Mouse (Mus musculus): ENCODE measurements around the gene Tcea3.

Gene Tcea3

GRCm38 (mm10) chr4:136247729-136248463, at the start of gene Tcea3:
TSS of gene Tcea3 (plus strand) at chr4:136247729.
- DNase-seq = peak; percentile 76

DNA sequence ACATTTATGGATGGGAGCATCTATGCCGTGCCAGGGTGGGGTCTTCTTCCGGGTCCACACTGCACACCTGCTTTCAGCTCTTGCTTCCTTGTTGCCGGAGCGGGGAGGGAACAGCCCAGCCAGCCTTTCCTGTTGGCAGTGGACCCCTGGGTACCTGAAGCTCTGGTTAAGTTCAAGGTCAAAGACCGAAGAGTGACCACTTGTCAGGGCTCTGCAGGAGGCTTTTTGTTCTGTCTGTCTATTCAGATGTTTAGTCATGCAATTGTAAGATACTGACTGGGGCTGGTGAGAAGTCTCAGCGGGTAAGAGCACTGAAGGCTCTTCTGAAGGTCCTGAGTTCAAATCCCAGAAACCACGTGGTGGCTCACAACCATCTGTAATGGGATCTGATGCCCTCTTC, 48.7 kb upstream of the Tcea3 start:
- no peak for DNase-seq

- peak; percentile 69 for DNase-seq
Measured at GRCm38 (mm10) chr4:136199562-136200292, 47.8 kb upstream of the Tcea3 start.

DNA sequence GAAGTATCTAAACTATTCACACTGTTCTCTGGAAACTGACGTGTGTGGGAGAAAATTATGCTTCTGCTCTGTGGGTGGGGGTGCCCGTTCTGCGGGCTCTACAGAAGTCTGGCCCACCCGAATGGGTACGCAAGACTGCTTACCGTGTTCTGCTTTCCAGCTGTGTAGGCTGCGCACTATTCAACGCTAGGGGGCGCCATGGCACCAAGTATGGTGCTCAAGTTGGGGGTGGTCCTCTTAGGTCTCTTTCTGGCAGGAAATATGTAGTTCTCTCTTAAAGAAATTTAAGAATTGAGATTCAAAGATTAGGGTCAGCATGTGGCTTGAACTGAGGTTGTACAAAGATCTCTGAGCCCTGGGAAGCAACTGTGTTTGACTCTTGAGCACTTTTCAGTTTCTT, 45.0 kb upstream of the Tcea3 start:
- DNase-seq = peak; percentile 79

GRCm38 (mm10) chr4:136204775-136205174, 42.8 kb upstream of the Tcea3 start:
- no peak for DNase-seq

DNA sequence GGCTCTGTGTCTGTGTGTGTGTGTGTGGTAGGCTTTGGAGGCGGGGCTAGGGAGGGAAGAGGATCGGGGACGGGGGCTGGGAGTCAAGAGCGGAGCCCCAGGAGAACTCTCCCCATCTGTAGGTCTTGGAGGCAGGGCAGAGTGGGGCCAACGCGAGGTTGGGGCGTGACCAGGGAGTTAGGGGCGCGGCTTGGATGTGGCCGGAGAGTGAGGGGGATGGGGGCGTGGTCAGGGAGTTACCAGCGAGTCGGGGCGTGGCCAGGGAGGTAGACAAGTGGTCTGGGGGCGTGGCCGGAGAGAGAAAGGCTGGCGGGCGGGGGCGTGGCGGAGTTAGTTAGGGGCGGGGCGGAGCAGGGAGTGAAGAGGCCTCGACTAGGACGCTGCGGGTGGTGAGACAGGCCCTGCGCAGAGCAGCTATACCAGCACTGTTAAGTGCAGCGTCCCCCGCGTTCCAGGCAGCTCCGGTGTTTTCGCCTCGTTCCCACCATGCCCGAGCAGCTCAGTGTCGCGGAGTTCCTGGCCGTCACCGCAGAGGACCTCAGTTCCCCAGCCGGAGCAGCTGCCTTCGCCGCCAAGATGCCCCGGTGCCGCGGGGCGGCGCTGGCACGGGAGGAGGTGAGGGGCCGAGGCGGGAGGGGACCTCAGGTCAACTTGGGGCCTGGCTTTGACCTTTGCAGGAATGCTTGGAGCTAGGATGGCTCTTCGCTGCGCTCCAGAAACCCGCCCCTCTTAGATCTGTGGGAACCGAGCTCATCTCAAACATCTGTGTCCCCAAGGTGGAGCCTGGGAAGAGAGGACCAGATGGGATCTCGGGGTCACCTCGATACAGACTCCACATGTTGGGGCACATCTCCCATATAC, 41.3 kb upstream of the Tcea3 start, which contains the start of gene Asap3:
Gene Asap3, plus strand, starts transcription at position 333 of the 861 bp plus-strand sequence.
- peak; percentile 99 for DNase-seq

DNA sequence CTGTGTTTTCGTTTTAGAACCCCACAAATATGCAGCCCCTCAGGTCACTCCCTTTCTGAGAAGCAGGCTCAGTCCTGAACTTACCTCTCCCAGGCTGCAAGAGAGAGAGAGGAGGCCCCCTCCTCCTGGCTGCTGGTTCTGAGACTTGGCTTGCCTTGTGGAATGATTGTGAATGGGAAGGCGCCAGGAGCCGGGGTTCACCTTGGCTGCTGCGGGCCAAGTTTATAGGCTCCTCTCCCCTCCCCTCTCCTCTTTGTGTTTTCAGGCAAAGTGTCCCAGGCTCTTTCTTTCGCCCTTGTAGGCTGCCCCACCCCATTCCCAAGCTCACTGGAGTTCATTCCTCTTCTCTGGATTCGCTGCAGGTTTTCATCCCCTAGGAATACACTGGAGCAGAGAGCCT, 40.6 kb upstream of the Tcea3 start:
- peak; percentile 44 for DNase-seq

- no peak for DNase-seq
Measured at GRCm38 (mm10) chr4:136210931-136211330, 36.6 kb upstream of the Tcea3 start.

- DNase-seq = peak; percentile 83
Measured at GRCm38 (mm10) chr4:136213629-136214028, 33.9 kb upstream of the Tcea3 start.

- no peak for DNase-seq
Measured at GRCm38 (mm10) chr4:136214828-136215227, 32.7 kb upstream of the Tcea3 start.

- DNase-seq = peak; percentile 47
Measured at GRCm38 (mm10) chr4:136215576-136215975, 32.0 kb upstream of the Tcea3 start.

DNA sequence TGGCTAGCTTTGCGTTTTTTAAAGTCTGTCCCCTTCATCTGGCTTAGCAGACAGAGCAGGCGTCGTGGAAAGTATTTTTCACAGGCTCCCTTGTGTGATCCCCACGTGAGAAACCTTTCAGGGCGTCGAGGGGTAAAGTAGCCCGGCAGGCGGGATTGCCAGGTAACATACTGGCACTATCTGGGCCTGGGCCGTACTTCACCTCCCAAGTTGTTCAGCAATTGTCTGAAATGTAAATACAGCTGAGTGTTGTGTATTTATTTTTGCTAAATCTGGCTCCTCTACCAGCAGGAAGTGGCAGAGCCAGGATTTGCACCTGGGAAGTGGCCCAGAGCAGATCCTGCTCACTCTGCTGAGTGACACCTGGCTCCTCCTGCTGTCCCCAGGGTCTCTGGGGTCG, 30.5 kb upstream of the Tcea3 start:
- no peak for DNase-seq

DNA sequence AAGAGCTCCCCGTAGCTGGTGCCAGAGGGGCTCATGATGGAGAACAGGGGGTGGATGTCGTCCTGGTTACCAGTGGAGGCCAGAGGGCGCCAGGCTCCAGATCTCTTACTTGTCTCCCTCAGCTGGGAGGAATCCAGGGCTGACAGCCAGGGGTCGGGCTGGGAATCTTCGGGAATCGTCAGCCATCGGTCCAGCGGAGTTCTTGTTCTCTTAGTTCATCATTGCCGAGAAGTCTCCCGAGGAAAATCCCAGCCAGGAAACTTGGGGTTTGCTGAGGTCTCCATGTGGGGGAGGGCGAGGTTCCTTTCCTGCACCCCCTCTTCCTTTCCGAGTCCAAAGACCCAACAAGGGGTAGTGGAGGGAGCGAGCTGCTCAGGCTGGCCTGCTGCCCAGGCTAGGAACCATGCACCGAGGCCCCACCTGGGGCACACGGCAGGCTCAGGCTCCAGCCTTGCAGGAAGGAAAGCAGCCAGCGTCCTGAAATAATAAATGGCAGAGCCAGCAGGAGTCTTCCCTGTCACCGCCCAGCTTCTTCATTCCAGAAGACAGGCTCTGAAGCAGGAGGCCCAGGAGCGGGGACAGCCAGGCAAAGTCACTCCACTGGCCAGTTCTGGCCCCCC, 28.8 kb upstream of the Tcea3 start:
- DNase-seq = peak; percentile 78

DNA sequence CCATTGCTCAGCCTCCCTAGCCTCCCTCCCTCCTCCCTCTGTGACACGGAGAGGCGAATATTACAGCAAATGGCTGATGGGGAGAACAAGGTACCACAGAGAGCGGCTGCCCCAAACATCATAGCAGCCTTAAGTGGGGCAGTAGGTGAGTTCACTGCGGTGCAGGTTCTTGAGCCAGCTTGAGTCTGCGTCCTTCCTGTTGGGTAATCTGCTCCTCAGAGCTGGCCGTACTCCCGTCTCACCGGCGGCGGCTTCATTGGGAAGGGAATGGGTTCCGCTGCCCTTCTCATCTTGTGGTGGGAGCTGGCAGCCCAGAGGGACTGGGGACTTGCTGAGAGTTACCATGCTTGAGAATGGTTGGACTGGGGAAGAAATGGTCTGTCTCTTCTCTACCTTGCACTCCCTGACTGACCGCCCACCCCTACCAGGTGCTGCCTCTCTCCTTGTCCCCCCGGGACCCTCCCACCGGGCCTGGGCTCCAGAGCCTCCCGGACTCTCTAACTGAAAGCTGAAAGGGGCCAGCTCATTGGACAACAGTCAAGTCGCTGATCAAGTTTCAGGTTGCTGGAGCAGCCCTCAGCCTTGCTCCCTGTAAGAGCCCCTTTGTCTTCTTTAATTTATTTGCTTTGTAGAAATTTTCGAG, 27.3 kb upstream of the Tcea3 start:
- no peak for DNase-seq

DNA sequence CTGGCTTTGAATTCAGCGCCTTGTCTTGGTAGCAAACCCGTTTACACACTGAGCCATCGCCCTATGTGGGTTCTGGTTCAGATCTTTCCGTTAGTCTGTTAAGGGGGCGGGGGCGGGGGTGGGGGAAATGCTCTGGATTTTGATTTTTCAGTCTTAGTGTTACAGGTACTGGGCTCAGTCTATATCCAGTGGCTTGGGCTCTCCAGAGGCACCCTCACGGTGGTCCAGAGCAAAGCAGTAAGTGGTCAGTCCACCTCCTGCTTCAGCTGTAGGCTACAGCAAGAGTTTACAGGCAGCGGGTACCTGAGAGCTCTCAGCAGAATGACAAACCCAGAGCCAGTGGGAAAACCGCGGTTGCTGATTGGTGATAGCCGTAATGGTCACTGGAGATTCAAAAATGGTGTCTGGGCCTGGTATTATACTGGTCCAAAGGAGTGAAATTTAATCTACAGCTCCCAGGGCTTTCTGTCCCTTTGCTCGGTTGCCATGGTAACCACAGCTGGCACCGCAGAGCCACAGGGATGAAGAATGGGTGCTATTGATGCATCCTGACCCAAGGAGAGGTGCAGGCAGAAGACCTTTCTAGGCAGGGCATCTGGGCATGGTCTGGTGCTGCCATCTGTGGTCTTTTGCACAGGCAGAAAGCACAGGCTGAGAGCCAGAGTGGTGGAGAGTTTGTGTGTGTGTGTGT, 23.8 kb upstream of the Tcea3 start:
- DNase-seq = no peak

GRCm38 (mm10) chr4:136224240-136224559, 23.3 kb upstream of the Tcea3 start:
- no peak for DNase-seq

- DNase-seq = no peak
Measured at GRCm38 (mm10) chr4:136224677-136225460, 22.7 kb upstream of the Tcea3 start.

DNA sequence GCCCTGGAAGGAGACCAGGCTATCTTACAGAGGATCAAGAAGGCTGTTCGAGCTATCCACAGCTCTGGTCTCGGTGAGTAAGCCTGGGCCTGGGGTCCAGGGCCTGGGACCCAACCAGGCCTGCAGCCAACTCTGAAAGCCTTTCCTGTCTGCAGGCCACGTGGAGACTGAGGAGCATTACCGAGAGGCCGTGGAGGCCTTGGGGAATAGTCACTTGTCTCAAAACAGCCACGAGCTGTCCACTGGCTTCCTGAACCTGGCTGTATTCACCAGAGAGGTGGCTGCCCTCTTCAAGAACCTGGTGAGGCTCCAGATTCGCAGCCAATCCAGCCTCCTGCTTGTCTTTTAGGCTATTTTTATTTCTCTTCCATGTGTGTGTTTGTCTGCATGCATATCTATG, 20.1 kb upstream of the Tcea3 start:
- no peak for DNase-seq

- no peak for DNase-seq
Measured at GRCm38 (mm10) chr4:136228640-136229039, 18.9 kb upstream of the Tcea3 start.

DNA sequence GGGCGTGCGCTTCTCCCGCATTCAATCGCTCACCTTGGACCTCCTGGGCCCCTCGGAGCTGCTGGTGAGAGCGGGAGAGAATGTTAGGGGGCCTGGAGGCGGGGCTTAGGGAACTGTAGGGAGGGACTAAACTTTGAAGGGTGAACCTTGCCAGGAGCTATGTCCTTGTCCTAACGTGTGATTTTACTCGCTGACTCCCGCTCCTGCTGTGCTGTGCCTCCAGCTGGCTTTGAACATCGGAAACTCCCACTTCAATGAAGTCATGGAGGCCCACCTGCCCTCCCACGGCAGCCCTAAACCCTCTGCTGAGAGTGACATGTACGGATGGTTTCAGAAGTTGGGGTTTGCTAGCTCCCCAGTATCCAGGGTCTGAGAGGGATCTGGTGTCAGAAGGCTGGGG, 8.9 kb upstream of the Tcea3 start:
- no peak for DNase-seq

GRCm38 (mm10) chr4:136239111-136239510, 8.4 kb upstream of the Tcea3 start:
- no peak for DNase-seq
